Mouse (Mus musculus) embryonic fibroblast, embryonic 13.5 days (primary cell): ENCODE measurements at regions not wholly inside any gene's neighbourhood (a gene's known extent, or its start where the extent isn't known, plus 50 kb on each side); places are given as distances from the start of the nearest gene placed in this dataset.

ENCODE experiments used
- CTCF ChIP-seq: IDR thresholded peaks from 2 replicates; pipeline ENCODE4 v1.5.1; 2011; ENCODE audit warnings: mild to moderate bottlenecking, control low read depth, low read length, moderate library complexity, borderline replicate concordance; ENCODE audit not compliant: insufficient read depth
- POLR2A ChIP-seq: IDR thresholded peaks from 2 replicates; pipeline ENCODE4 v1.6.1; 2011; ENCODE audit warnings: low read depth, mild to moderate bottlenecking, control low read depth, low read length, moderate library complexity

- TF ChIP-seq CTCF (no peak), POLR2A (no peak)
These were observed 263.3 kb upstream of the Zfp703 start for GRCm38 (mm10) chr8:26713836-26714235.
